Mouse (Mus musculus) skeletal muscle tissue, adult 2 months (tissue): Measurements from ENCODE around the gene 1700012B07Rik.

ENCODE experiments used
- DNase-seq: peaks from one replicate; pipeline ENCODE4 v3.0.0-alpha.2; 2012; ENCODE audit warnings: low read depth, low spot score

The 1700012B07Rik gene

DNA sequence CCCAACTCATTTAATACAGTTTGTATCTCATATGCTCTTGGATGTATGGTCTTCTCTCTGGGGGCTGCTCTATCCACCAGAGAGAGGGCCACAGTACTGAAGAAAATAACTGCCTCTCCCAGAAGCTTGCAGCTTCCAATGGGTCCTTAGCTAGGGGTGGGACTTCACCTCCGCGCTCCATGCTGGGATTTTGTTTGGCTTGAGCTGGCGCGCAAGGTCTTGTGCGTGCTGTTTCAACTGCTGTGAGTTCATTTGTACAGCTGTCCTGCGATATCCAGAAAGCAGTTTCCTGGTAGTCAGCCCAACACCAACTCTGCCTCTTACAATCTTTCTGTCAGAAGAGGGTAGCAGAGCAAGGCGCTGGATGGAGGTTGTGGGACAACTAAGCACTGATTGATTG, 18.5 kb upstream of the 1700012B07Rik start:
- no peak for DNase-seq

DNA sequence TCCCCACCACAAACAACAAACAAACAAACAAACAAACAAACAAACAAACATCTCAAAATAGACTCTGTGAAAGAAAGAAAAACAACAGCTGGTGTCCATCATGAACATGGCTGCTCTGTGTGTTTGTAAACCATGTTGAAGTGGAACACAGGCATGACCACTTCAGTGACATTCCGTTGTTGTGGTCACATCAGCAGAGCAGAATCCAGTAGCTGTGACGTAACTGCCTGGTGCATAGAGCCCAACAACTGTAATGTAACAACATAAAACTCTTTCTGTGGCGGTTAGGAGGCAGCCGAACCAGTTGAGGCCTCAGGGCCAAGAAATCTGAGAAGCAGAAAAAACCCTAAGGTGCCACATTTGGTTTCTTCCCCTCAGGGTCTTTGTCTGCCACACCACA, 17.8 kb upstream of the 1700012B07Rik start:
- no peak for DNase-seq

DNA sequence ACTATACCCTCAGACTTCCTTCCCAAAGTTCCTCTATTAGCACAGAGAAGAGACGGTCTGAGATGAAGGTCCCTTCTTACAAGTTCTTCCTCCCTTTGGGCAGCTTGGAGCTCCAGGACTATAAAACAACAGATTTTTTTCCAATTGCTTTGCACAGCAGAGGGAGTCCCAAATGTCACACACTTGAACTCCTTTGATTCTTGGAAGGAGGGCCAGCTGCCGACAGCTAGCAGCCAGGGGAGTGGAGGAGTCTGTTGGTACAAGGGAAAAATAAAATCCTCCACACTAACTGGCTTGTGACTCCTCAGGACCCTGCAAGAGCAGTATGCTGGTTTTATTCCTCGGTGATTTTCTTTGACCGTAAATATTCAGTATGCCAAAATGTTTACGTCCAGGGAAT, 16.6 kb upstream of the 1700012B07Rik start:
- no peak for DNase-seq

DNA sequence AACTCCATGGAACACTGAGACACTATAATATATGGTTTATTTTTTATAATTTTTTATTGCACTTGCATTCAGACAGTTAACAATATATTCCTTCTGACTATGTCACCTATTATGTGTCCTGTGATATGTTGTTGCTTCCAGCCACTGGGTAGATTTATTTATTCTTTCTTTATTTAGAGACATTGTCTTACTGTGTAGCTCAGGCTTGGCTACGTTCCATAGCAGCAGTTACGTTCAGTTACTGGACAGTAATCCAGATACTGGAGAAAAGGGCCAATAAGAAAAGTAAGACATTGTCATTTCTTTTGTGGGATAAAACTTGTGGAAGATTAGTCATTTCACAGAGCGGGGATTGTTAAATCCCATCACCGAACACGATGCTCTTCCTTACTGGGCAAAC, 2.5 kb upstream of the 1700012B07Rik start:
- no peak for DNase-seq

DNA sequence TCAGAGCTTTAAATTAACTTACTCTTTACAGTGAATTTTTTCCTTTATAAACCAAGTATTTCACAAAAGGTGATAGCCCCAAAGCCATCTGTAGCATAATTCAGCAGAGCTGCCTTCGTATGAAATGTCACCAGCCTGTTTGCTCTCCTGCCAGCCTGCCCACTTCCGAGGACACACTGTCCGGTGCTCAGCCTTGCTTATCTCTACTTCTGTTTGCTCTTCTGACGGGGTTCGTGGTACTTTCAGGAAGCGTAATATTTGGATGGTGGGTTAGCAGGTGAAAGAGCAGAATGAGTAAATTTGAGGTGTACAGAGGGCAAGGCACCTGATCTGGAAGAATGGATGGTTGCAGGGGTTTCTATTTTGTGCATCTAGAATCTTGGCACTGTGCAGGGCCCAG, 5.6 kb downstream of the 1700012B07Rik start:
- no peak for DNase-seq

DNA sequence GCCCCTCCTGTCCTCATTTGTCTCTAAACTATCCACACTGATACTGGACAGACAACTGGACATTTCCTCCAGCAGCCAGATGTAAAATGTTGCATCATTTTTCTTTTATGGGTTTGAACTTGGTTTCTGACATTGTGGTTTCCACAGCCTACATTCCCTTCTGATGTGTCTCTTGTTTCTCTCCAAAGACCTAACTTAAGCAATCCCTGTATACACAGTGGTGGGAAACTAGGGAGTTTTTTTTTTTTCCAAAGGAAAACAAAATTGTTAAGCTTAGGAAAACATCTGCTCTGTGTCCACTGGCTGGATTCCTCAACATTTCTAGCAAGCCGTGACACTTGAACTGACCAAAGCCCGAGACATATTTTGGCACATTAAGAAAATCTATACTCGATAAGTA, 10.4 kb downstream of the 1700012B07Rik start:
- peak; percentile 45 for DNase-seq

DNA sequence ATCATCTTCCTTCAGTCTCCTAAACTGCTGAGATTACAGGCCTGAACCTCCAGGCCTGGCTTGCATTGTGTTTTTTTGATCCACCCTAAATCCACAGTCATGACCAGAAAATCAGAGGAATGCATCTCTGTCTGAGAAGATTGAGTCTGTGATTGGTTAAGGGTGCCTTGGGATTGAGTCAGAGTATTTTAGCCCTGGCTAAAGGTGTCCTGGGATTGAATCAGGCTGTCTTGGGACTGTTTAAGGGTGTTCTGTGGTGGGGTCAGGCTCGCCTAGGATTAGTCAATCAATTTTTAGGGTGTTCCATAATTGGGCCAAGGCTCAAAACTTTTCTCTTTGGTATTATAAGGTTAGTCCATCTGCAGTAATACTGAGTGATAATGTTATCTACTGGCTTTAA, 10.9 kb downstream of the 1700012B07Rik start:
- no peak for DNase-seq

DNA sequence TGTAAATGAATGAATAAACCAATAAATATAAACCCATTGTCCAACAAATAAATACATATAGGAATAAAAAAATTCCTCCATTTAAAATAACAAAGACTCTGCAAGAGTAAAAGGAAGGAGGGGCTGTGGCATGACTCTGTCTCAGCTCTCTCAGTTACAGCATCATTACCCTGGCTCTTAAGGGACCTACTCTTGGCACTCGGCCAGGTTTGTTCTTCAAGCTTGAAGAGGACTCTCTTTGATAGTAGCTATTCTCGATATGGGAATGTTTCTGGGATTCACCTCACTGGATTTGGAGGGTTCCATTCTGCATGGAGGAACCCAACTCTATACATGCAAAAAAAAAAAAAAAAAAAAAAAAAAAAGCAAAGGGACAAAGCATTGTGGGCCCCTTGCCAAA, 16.1 kb downstream of the 1700012B07Rik start:
- no peak for DNase-seq

DNA sequence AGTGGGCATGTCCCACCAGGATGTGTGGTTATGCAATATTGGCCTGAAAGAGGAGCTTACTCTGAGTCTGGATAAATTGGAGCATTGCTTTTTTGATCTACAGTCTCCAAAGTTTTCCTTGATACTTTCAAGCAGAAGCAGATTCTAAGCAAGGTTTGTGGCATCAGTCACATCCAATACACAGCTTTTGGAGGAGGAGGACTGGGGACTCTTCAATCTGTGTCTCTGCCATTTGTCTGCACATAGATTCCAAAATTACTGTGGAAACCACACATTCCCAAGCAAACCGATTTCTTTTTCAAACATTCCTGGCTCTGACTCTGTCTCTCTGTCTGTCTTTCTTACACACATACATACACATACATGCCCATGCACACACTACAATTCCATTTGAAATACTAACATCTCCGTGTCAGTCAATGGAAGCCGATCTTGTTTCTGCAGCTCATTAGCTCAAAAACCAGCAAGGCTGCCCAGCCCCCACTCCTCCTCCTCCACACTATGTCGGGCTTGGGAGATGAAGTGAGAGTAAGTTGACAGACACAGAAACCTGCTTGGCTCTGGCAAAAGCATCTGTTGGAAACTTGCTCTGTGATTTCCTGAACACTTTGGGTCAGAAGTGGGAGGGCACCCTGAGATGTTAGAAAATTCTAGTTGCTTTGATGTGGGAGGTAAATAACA, 18.5 kb downstream of the 1700012B07Rik start:
- DNase-seq = no peak

DNA sequence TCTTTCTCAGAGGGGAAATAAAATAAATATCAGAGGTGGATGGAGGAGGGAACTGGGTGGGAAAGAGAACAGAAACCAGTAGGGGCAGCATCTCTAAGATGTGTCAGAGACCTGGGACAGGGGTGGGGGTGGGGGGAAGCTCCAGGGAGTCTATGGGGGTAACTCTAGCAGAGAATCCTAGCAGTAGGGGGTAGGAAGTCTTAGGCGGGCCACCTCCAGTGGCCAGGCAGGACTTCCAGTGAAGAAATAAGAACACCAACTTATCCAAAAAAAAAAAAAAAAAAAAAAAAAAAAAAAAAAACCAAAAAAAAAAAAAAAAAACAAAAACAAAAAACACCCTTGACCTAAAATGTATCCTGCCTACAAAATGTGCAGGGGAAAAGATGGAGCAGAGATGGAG, 26.3 kb downstream of the 1700012B07Rik start:
- no peak for DNase-seq

DNA sequence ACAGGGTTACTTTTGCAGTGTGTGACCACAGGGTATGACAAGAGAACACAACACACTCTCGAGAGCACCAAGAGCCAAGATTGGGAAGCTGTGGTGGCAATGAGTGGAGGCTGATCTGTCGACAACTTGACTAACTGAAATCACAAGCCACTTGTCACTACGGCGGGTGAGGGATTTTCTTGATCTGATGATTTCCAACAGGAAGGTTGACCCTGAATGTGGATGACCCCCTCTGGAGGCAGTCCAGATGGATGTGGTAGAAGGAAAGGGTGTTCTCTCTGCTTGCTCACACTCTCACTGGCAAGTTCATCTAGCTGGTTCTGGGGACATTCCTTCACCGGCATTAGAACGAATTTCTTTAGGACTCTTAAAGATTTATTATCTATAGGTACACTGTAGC, 30.3 kb downstream of the 1700012B07Rik start:
- no peak for DNase-seq

DNA sequence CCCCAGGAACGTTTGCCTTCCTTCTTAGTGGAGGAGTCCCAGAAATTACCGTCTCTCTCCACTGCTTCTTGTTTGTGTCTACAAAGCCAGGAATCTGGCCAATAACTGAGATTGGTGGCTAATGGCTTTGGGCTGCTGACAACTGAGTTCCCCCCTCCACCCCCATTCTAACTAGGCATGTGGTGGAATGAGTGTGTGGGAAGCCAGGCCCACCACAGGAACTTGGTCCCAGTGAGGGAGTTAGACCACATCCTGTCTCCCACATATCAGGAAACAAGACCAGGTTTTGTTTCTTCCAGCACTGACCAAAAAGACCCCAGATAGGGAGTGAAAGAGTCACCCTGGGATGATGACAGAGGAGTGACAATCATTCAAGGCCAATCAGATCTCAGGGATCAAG, 32.3 kb downstream of the 1700012B07Rik start:
- DNase-seq = no peak

DNA sequence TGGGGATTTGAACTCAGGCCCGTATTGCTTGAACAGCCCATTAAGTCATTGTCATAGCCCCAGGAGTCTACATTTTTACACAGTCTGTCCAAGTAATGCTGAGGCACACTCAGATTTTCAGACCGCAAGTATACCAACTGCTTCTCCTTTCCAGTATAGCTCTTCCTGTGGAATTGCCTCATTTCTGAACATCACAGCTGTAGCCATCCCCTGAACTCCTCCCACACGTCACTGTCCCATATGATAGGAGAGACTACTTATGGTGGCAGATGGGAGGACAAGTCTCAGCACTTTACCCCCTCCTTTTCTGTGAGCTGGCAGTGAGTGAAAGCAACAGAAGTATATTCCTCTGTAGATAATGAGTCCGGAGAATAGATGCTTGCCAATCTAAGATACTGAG, 34.3 kb downstream of the 1700012B07Rik start:
- no peak for DNase-seq

DNA sequence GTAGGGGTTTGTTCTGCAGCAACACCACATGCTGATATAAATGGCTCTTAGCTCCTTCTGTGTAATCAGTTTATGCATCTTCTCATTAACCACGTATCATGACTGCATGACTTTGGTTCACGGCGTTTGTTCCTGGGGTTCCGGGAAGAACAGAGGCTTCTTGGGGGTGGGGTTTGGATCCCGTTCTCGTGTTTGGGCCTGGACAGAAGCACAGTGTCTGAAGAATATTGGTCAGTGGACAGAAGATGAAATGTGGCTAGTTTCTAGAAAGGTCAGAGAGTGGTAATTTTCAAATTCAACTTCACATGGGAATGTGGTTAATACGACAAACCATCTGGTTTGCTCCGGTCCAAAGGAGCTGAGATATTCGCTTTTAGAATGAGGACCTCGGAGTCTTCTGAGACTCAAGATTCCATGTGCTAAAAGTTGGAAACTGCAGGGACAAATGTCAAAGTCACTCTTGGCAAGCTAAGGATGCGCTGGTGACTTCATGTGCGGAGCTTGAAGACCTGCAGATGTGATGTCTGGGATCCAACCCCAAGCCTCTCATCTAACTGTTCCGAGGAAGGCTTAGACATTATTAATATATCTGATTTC, 35.3 kb downstream of the 1700012B07Rik start:
- DNase-seq = peak; percentile 25

DNA sequence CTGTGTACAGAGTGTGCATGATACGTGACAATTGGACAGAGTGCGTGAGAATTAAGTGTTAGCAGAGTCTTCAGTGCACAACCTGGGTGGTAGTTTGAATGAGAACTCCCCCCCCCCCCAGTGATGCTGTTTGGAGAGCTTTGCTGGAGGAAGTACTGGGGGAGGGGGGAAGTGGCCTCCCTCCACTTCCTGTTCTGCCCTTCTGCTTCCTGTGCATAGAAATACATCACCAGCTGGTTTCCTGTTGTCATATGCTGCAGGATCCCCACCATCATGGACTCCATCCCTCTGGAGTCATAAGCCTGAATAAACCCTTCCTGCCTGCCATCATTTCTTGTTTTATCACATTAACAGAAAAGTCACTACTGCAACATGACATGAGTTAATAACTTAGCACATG, 35.9 kb downstream of the 1700012B07Rik start:
- DNase-seq = no peak

DNA sequence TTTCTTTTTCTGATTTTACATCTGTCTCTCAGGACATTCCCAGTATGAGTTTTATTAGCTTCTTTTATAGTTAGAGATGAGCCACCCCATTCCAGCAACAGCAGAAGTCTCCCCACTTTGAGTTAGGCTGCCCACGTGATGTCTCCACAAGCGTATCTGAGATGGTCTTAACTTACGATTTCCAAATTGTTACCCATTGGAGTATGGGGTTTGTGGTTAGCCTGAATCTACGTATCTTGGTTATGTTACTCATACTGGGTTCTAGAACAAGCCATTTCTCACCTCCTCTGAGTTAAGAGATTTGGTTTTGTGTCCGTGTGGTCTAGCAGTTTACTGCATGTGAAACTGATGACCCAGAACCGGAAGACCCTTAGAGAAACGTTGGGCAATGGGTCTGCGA, 37.6 kb downstream of the 1700012B07Rik start:
- no peak for DNase-seq

DNA sequence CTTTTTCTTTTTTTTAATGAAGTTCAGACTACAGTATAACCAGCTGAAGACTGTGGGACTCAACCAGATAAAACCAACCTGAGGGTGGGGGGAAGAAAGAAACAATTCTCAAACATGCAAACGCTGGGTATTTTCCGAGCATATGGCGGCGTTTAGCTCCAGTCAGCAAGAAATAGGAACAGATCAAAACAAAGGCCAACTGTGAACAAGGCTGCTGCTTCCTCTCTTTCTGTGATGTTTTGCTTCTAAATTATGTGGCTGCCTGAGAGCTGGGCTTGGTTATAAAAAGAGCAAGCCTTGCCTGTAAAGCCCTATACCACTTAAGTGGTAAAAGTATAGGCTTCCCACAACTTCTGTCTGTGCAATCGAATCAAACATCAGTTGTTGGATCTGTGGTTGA, 42.5 kb downstream of the 1700012B07Rik start:
- no peak for DNase-seq

DNA sequence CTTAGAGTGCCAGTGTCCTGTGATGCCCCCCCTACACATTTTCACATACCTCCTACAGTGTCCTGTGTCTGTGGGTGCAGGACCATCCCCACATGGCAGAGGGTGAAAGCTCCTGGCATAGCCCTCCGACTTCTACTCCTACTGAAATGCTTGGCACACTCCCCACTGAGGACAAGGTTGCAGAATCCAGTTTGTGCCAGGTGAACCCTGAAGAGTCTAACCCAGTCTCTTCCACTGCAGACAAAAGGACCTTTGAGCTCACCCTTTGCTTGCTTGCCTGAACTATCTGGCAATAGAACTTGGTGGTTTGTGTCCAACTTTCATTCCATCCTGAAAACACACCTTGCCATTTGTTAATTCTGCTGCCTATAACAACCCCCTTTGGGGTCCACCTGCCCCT, 56.5 kb downstream of the 1700012B07Rik start:
- DNase-seq = no peak

DNA sequence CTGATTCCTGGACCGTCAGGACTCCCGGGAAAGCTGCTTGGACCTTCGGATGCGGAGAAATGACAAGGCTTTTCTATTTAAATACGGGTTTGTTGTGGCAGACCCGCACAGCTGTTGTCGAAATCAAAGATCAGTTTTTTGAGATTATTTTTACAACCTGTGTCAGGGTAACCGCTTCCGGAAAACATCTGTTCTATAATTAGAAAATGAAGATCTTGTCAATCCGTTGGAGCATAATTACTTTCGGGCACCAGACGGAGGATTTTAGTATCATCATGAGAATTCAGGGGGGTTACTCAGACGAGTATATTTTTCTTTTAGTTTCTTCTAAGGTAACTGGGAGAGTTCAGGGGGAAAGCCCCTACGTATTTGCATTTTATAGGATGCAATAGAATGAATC, 57.7 kb downstream of the 1700012B07Rik start:
- DNase-seq = no peak

DNA sequence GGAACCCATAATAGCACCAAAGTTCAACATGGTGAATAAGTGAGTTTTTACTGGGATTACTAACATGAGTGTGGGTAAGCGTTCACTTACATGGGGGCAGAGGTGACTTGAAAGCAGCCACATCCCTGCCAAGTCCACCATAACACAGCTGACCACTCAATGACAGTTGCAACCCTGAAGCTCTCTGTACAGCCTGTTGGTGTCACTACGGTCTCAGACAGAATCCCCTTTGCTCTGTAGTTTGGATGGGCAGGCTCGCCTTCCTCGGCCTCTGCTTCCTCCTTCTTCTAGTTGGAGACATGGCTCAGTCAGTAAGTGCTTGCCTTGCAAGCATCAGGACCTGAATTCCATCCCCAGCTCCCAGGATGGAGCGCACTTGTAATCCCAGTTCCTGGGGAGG, 58.8 kb downstream of the 1700012B07Rik start:
- DNase-seq = no peak

DNA sequence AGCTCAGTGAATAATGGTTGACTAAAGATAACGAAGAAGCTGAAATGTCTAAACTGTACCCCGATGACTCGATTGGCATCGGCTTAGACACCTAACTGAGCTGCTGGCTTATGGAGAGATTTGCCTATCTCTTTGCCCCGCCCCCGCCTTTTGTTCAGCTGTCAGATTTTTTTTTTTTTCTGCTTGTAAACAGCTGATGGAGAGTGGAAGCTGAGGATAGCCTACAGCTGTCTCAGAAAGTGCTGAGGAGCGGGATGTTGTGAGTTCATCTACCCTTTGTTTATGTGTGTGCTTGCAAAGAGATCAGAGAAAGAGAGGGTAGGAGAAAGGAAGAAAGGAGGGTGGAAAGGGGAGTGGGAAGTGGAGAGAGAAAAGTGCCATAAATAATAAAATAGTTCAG, 67.8 kb downstream of the 1700012B07Rik start:
- no peak for DNase-seq

DNA sequence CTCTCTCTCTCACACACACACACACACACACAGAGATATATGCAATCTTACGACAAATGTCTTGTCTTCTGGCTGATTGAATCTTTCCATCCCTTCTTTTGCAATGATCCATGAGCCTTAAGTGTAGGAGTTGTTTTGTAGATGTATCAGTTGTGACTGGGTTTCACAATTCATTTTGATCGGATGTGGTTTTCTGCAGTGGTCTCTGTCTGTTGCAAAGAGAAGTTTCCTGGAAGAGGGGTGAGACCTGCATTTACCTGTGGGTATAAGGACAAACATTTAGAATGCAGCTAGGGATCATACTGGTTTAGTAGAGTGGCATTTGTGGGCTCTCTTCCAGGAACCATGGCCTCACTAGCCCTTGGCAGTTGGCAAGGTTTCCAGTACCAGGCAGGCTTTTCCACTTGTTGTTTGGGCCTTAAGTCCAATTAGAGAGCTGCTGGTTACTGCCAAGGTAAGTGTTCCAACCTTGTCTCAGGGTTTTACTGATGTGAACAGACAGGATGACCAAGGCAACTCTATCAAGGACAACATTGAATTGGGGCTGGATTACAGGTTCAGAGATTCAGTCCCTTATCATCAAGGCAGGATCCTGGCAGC, 69.1 kb downstream of the 1700012B07Rik start:
- DNase-seq = no peak

DNA sequence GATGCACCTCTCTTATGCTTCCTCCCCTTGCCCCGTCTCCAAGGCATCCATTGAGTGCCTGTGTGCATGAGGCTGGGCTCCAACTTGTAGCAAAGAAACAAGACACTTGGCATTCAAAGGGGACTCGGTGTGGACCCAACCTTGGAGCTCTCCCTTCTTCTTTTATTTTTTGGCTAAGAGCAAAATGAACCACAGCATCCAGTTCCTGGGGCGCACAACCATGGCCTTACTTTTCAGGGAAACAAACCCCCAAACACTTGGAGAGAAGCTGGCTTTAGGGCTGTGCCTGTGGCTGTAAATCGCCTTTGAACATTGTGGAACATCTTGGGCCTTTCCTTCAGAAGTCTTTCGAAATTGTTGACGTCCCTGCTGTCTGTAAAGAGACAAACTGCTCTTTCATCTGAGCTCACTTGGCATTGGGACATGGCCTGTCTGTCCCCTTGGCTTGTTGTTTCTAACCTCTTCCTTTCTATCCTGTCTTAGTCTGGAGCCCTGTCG, 73.7 kb downstream of the 1700012B07Rik start:
- DNase-seq = peak; percentile 14
